Comparison of ENCODE assay signal across 25 mouse cellular contexts in the genomic region with DNA sequence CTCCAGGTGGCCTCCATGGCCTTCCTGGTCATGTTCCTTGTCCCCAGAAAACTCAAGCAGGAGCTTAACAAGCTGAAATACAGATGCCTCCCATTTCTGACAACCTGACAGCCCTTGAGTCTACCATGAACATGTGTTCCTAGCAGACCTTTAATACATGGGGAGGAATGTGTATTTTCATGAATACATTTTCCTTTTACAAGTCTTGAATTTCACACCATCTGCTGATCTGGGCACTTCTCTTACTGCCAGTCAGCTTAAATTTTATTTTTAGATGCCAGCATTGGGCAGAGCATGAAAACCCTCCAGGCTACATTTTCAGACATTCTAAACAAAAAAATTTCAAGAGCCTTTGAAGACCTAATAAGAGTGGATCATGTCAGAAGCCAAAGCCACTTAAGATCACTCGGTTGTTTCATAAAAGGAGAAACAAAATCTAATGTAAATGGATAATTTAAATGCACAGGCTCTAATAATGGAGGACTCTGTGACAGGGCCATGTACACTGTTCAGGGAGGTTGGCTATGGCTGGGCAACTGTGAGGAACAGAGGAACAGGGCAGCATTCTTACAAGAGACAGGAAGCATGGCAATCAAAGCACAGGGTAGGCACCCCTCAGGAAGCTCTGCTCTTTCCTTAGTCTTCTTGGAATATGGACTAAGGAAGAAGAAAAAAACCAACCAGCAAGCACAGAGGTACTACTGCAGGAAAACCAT.
A peak's percentile ranks its signal among the peaks of the same experiment; 100 is the strongest.
DNase-seq lines count a peak whose midpoint lies in the region; ATAC-seq and TF ChIP-seq lines count a peak whose summit lies in the region.
"Had no signal": no experiment of that assay in that cellular context is flagged by ENCODE, and none has a peak within 500 bp of the region (broad histone marks: within the 10 kb centered on the region; RNA-seq: fewer than 3 reads in every experiment).

No protein-coding gene starts in this region.

- intact Hi-C loops in left cerebral cortex, postnatal 14 days (cut with DNase I): no loop called here

- 0 out of 2 replicates have a peak overlapping the region, but pooled peaks have one; percentile 15 for H3K27ac ChIP-seq in forebrain, embryonic 14.5 days (ENCODE audit: low read depth, low read length)
- no peak overlapping the region for H3K27ac ChIP-seq in forebrain, embryonic 12.5 days
- H3K27ac ChIP-seq in layer of hippocampus, adult 2 months: peak overlapping the region; percentile 58
- H3K27ac ChIP-seq: embryonic facial prominence, embryonic 12.5 days; hindbrain, postnatal 0 days; limb, embryonic 13.5 days; liver, embryonic 12.5 days had no signal

- H3K4me1 ChIP-seq in forebrain, embryonic 14.5 days (ENCODE audit: control insufficient read depth, insufficient read depth, low read length): no peaks in the 10 kb centered on the region
- no peaks in the 10 kb centered on the region for H3K4me1 ChIP-seq in forebrain, embryonic 12.5 days
- H3K4me1 ChIP-seq: embryonic facial prominence, embryonic 12.5 days; heart, embryonic 12.5 days; limb, embryonic 13.5 days; liver, embryonic 12.5 days had no signal

- ATAC-seq in forebrain, embryonic 14.5 days: peak; percentile 71; the same call in 1 of the 2 replicates
- ATAC-seq in forebrain, embryonic 12.5 days (ENCODE audit: low FRiP score): no peak
- ATAC-seq: CD4-positive, CD25-positive, alpha-beta regulatory T cell, adult 4 months; hindbrain, postnatal 0 days; intestine, embryonic 16.5 days; liver, embryonic 12.5 days had no signal

- no peak for TF ChIP-seq CTCF in layer of hippocampus, adult 2 months (conservative IDR thresholded peaks at IDR 0.05)
- no peak for TF ChIP-seq CTCF in brain, embryonic 14.5 days (IDR thresholded peaks at IDR 0.05; ENCODE audit: borderline replicate concordance, extremely low read depth, insufficient read depth, insufficient read length)

- no peak overlapping the region for H3K9ac ChIP-seq in forebrain, embryonic 14.5 days (ENCODE audit: low read length)
- H3K9ac ChIP-seq in forebrain, embryonic 12.5 days: no peak overlapping the region
- H3K9ac ChIP-seq: embryonic facial prominence, embryonic 12.5 days; heart, embryonic 12.5 days; limb, embryonic 13.5 days; liver, embryonic 12.5 days had no signal

- H3K4me2 ChIP-seq in forebrain, embryonic 14.5 days (ENCODE audit: low read length): no peak overlapping the region
- no peak overlapping the region for H3K4me2 ChIP-seq in forebrain, embryonic 12.5 days
- H3K4me2 ChIP-seq: embryonic facial prominence, embryonic 12.5 days; heart, embryonic 12.5 days; limb, embryonic 13.5 days; liver, embryonic 12.5 days; midbrain, embryonic 11.5 days had no signal

- H3K9me3 ChIP-seq in forebrain, embryonic 14.5 days (replicated peaks; ENCODE audit: control insufficient read depth, low read length): no peaks in the 10 kb centered on the region
- no peaks in the 10 kb centered on the region for H3K9me3 ChIP-seq in forebrain, embryonic 12.5 days
- H3K9me3 ChIP-seq: embryonic facial prominence, embryonic 12.5 days; heart, embryonic 12.5 days; limb, embryonic 13.5 days had no signal

- peak; percentile 37 for DNase-seq in forebrain, embryonic 14.5 days (ENCODE audit: low spot score)
- DNase-seq in layer of hippocampus, adult 2 months (ENCODE audit: low spot score in 2 of 2): peak in 1 of 2 experiments; percentile 29
- DNase-seq in layer of hippocampus, adult 8-10 months (ENCODE audit: low spot score in 2 of 2): no peak
- DNase-seq in brain, embryonic 14.5 days (ENCODE audit: low read depth): peak; percentile 54
- DNase-seq in left cerebral cortex, postnatal 14 days (ENCODE audit: low spot score in 2 of 2): peak; percentile 25 to 46
- DNase-seq in heart, adult 18-20 months: no peak
- DNase-seq: adrenal gland, postnatal 25 days; cerebellum, adult 11-12 months; cerebellum, postnatal 10 days; heart, postnatal 10 days; kidney, adult 9 months; kidney, postnatal 14 days; lung, adult 18-20 months; lung, postnatal 10 days; thymus, adult 2 months had no signal

- TF ChIP-seq POLR2A in brain, embryonic 14.5 days (IDR thresholded peaks at IDR 0.05; ENCODE audit: borderline replicate concordance, extremely low read depth, insufficient read depth, insufficient read length, poor library complexity, severe bottlenecking): no peak

- 50% methylated on average over 1 of the region's 1 CpGs for WGBS in forebrain, embryonic 14.5 days
- WGBS in forebrain, embryonic 12.5 days: 73% methylated on average over 1 of the region's 1 CpGs

- H3K36me3 ChIP-seq in forebrain, embryonic 14.5 days (ENCODE audit: control insufficient read depth, insufficient read depth, low read length): no peaks in the 10 kb centered on the region
- H3K36me3 ChIP-seq in forebrain, embryonic 12.5 days (replicated peaks): no peaks in the 10 kb centered on the region
- H3K36me3 ChIP-seq: embryonic facial prominence, embryonic 12.5 days; heart, embryonic 12.5 days; limb, embryonic 13.5 days; liver, embryonic 12.5 days had no signal

- no peak overlapping the region for H3K4me3 ChIP-seq in forebrain, embryonic 14.5 days (ENCODE audit: low read depth, low read length)
- no peak overlapping the region for H3K4me3 ChIP-seq in forebrain, embryonic 12.5 days (replicated peaks)
- H3K4me3 ChIP-seq in layer of hippocampus, adult 2 months: no peak overlapping the region
- H3K4me3 ChIP-seq: embryonic facial prominence, embryonic 12.5 days; erythroblast, embryonic 14.5 days; heart, embryonic 12.5 days; limb, embryonic 13.5 days; liver, embryonic 12.5 days had no signal

- H3K27me3 ChIP-seq in forebrain, embryonic 14.5 days (replicated peaks; ENCODE audit: control insufficient read depth, insufficient read depth, low read length): no peaks in the 10 kb centered on the region
- H3K27me3 ChIP-seq in forebrain, embryonic 12.5 days: no peaks in the 10 kb centered on the region
- H3K27me3 ChIP-seq: embryonic facial prominence, embryonic 12.5 days; heart, embryonic 12.5 days; limb, embryonic 13.5 days; liver, embryonic 12.5 days had no signal

Comparison
In these comparisons a context has a peak if more than half of its experiments do, and no peak if none do; other contexts are left out.
1. DNase-seq: peak in forebrain, embryonic 14.5 days (single experiment), brain, embryonic 14.5 days (single experiment) and left cerebral cortex, postnatal 14 days (2 of 2); none in layer of hippocampus, adult 8-10 months (0 of 2) and heart, adult 18-20 months (0 of 2).